Mouse (Mus musculus): ENCODE measurements around the gene Txndc9.

- no peak for TF ChIP-seq CTCF (IDR thresholded peaks at IDR 0.05; ENCODE audit: insufficient read depth, low read length)
- no peak for TF ChIP-seq POLR2A (IDR thresholded peaks at IDR 0.05; ENCODE audit: borderline replicate concordance, extremely low read depth, low read depth, low read length)
Measured at GRCm38 (mm10) chr1:37948906-37949305, 48.8 kb downstream of the Txndc9 start.
